Mouse (Mus musculus): ENCODE results near the gene Rtn1.

Gene Rtn1

GRCm38 (mm10) chr12:72227731-72228130 is 181.1 kb downstream of the Rtn1 start:
- DNase-seq = no peak

GRCm38 (mm10) chr12:72225371-72225770 is 183.5 kb downstream of the Rtn1 start:
- no peak for DNase-seq

- DNase-seq = peak; percentile 60
Measured at GRCm38 (mm10) chr12:72223557-72224102, 185.2 kb downstream of the Rtn1 start.

GRCm38 (mm10) chr12:72213554-72213953 is 195.3 kb downstream of the Rtn1 start:
- DNase-seq = no peak

GRCm38 (mm10) chr12:72200828-72201227 is 208.0 kb downstream of the Rtn1 start:
- DNase-seq = no peak

- DNase-seq = peak; percentile 37
Measured at GRCm38 (mm10) chr12:72197925-72198486, 210.8 kb downstream of the Rtn1 start.

- DNase-seq = no peak
Measured at GRCm38 (mm10) chr12:72197434-72197833, 211.4 kb downstream of the Rtn1 start.

- no peak for DNase-seq
Measured at GRCm38 (mm10) chr12:72184929-72185328, 223.9 kb downstream of the Rtn1 start, which contains the start of gene Ccdc175. Gene Ccdc175, minus strand, starts transcription at chr12:72185029.

GRCm38 (mm10) chr12:72179561-72179960 is 229.3 kb downstream of the Rtn1 start:
- DNase-seq = no peak

- peak; percentile 47 for DNase-seq
Measured at GRCm38 (mm10) chr12:72178322-72178721, 230.5 kb downstream of the Rtn1 start.

Measured in cerebellum, adult 9-11 months (tissue).